Mouse (Mus musculus): Measurements from ENCODE around the gene Cyp2d12. TPM values are rescaled to one million over a fixed set of nuclear protein-coding genes. Genes with fewer than 3 reads are reported as not detected.
"Not testable (repeated sequence)": the region's sequence is repeated elsewhere in the genome, so short reads cannot be mapped to it uniquely, and the experiment has no call there.

Gene Cyp2d12
- not detected in 2 replicates for total RNA-seq (2012; rRNA removed)

DNA sequence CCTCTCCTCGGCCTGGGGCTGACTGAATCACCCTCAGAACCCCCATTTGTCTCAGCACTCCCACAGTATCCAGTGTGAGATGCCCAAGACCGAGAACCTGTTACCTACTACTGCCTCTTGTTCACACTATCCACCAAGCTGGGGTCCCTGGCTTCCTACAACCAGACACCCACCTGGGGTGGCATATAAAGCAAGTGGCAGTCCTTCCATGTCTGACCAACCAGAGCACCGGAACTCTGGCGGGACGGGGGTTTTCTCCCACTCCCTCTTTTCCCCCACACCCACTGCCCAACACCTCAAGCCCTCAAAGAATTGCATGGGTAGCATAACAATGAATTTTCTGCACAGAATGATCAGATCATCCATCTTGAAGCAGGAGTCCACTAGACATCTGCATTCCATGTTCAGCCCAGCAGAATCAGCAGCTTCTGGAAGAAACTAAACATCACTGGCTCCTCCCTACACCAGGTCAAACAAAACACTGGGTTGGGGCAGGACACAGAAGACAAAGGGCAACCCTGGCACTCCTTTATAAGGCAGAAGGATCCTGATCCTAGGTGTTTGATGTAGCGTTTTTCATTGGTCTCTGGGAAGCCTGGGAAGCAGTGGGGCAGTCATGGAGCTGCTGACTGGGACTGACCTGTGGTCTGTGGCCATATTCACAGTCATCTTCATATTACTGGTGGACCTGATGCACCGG, at the start of gene Cyp2d12:
Gene Cyp2d12, plus strand, starts transcription at position 542 of the 700 bp plus-strand sequence.
- Histone ChIP-seq H3K4me3 (ENCODE audit: insufficient read depth in 1 of 2, low read depth in 1 of 2, low read length in 2 of 2, poor library complexity in 1 of 2, severe bottlenecking in 1 of 2) (no peak within 1 kb of the TSS), H3K27ac (ENCODE audit: insufficient read depth, low read depth, low read length, poor library complexity, severe bottlenecking) (no peak within 1 kb of the TSS), H3K36me3 (ENCODE audit: control insufficient read depth, insufficient read depth, low read length, poor library complexity, severe bottlenecking) (no peaks in the 10 kb centered on the region), H3K4me1 (ENCODE audit: control insufficient read depth in 2 of 2, insufficient read depth in 2 of 2, low read length in 2 of 2, poor library complexity in 1 of 2) (no peaks in the 10 kb centered on the region), H3K9me3 (ENCODE audit: control insufficient read depth, insufficient read depth, low read depth, low read length) (no peaks in the 10 kb centered on the region), H3K9ac (ENCODE audit: insufficient read depth, low read depth, low read length, poor library complexity, severe bottlenecking) (no peak within 1 kb of the TSS)
- no peak for TF ChIP-seq HCFC1 (IDR thresholded peaks at IDR 0.05; ENCODE audit: borderline replicate concordance, insufficient read depth, low read length)
- no peak for TF ChIP-seq MAFK (IDR thresholded peaks at IDR 0.05; ENCODE audit: insufficient read depth, low read depth, low read length)
- TF ChIP-seq CHD2 (IDR thresholded peaks at IDR 0.05; ENCODE audit: low read depth, low read length) = no peak
- TF ChIP-seq ZC3H11A (IDR thresholded peaks at IDR 0.05; ENCODE audit: borderline replicate concordance, low read depth, low read length) = no peak
- no peak for TF ChIP-seq ZNF384 (IDR thresholded peaks at IDR 0.05; ENCODE audit: low read depth, low read length)
- in situ Hi-C loops (cut with MboI; ENCODE audit: low sequenced_read_pairs in 2 of 2, unreplicated experiment in 2 of 2) = no loop called here
- DNase-seq (ENCODE audit: low read depth, low spot score) = no peak

DNA sequence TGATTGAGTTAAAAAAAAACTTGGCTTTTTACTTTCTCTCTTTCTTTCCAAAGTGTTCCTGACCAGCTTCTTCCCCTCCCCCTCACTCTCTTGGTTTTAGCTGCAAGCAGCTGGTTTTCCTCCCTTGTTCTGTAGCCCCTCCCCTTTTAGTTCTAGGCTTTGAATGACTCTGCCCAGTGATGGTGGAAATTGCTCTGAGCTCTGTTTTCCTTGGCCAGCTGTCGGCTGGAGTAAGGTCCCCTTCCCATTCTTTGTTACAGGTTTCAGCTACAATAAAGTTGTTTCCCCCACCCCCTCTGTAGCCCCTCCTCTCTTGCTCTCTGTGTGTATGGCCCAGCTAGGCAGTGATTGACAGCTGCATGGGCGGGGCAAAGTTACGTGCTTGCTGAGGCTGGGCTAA, 47.9 kb upstream of the Cyp2d12 start:
- DNase-seq (ENCODE audit: low read depth, low spot score) = peak; percentile 33
- no peak overlapping the region for H3K4me3 ChIP-seq (ENCODE audit: insufficient read depth in 1 of 2, low read depth in 1 of 2, low read length in 2 of 2, poor library complexity in 1 of 2, severe bottlenecking in 1 of 2)
- no peak overlapping the region for H3K9ac ChIP-seq (ENCODE audit: insufficient read depth, low read depth, low read length, poor library complexity, severe bottlenecking)
- H3K9me3 ChIP-seq (ENCODE audit: control insufficient read depth, insufficient read depth, low read depth, low read length) = no peaks in the 10 kb centered on the region
- peaks cover 0 to 3% of the 10 kb centered on the region in 2 experiments; a peak in 1 of 4 replicates for H3K4me1 ChIP-seq (ENCODE audit: control insufficient read depth in 2 of 2, insufficient read depth in 2 of 2, low read length in 2 of 2, poor library complexity in 1 of 2)
- in situ Hi-C loops (cut with MboI; ENCODE audit: low sequenced_read_pairs in 2 of 2, unreplicated experiment in 2 of 2) = no loop called here
- H3K36me3 ChIP-seq (ENCODE audit: control insufficient read depth, insufficient read depth, low read length, poor library complexity, severe bottlenecking) = no peaks in the 10 kb centered on the region
- TF ChIP-seq MAFK (IDR thresholded peaks at IDR 0.05; ENCODE audit: insufficient read depth, low read depth, low read length) = no peak
- no peak overlapping the region; the same call in 1 of the 2 replicates for H3K27ac ChIP-seq (ENCODE audit: insufficient read depth, low read depth, low read length, poor library complexity, severe bottlenecking)

DNA sequence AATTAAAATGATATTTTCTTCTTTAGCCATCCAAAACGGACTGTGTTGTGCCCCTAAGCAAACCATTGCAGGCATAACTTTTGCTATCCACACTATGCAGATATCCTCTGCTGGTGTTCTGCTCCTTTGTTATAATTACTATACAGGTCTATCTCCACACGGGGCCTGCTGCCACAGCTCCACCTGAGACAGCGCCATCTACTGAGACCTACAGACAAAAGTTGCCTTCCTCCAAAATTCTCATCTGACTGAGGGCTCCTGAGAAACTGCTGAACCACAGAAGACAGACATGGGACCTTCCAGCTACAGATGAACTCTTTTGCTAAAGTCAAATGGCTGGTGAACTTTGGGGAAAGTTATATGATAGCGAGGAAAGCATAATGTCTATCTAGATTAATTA, 47.1 kb upstream of the Cyp2d12 start:
- H3K4me1 ChIP-seq (ENCODE audit: control insufficient read depth in 2 of 2, insufficient read depth in 2 of 2, low read length in 2 of 2, poor library complexity in 1 of 2); H3K9ac ChIP-seq (ENCODE audit: insufficient read depth, low read depth, low read length, poor library complexity, severe bottlenecking); H3K4me3 ChIP-seq (ENCODE audit: insufficient read depth in 1 of 2, low read depth in 1 of 2, low read length in 2 of 2, poor library complexity in 1 of 2, severe bottlenecking in 1 of 2); H3K36me3 ChIP-seq (ENCODE audit: control insufficient read depth, insufficient read depth, low read length, poor library complexity, severe bottlenecking); in situ Hi-C loops (cut with MboI; ENCODE audit: low sequenced_read_pairs in 2 of 2, unreplicated experiment in 2 of 2); H3K27ac ChIP-seq (ENCODE audit: insufficient read depth, low read depth, low read length, poor library complexity, severe bottlenecking); H3K9me3 ChIP-seq (ENCODE audit: control insufficient read depth, insufficient read depth, low read depth, low read length); DNase-seq (ENCODE audit: low read depth, low spot score): not testable (repeated sequence)

DNA sequence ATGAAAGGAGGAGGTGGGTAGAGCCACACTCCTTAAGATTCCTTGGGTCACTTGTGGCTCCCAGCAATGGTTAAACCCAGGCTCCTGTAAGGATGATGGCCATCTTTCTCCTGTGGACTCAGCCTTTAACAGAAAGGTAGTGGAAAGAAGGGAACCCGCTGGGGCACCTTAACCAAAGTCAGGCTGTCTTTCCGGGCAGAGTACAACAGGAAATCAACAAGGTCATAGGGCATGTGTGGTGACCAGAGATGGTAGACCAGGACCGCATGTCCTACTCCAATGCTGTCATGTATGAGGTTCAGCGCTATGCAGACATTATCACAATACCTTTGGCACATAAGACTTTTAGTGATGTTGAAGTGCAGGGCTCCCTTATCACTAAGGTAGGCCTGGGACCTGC, 45.4 kb upstream of the Cyp2d12 start:
- in situ Hi-C loops (cut with MboI; ENCODE audit: low sequenced_read_pairs in 2 of 2, unreplicated experiment in 2 of 2); H3K36me3 ChIP-seq (ENCODE audit: control insufficient read depth, insufficient read depth, low read length, poor library complexity, severe bottlenecking); H3K27ac ChIP-seq (ENCODE audit: insufficient read depth, low read depth, low read length, poor library complexity, severe bottlenecking); H3K4me1 ChIP-seq (ENCODE audit: control insufficient read depth in 2 of 2, insufficient read depth in 2 of 2, low read length in 2 of 2, poor library complexity in 1 of 2); H3K9me3 ChIP-seq (ENCODE audit: control insufficient read depth, insufficient read depth, low read depth, low read length); DNase-seq (ENCODE audit: low read depth, low spot score); H3K9ac ChIP-seq (ENCODE audit: insufficient read depth, low read depth, low read length, poor library complexity, severe bottlenecking); H3K4me3 ChIP-seq (ENCODE audit: insufficient read depth in 1 of 2, low read depth in 1 of 2, low read length in 2 of 2, poor library complexity in 1 of 2, severe bottlenecking in 1 of 2): not testable (repeated sequence)

DNA sequence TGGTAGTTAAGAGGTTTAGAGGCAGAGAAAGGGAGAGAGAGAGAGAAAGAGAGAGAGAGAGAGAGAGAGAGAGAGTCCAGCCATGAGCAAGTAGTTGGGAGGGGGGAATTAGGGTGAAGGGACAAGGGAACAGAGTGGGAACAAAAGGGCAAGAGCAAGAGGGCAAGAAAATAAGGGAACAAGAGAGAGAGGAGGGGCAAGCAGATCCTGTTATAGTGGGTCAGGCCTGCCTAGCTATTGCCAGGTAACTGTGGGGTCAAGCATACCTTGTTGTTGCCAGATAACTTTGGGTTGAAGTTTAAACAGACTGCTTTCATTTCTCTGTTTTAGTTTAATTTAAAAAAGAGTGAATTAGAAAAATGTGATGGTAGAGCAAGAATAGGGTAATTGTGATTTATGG, 44.4 kb upstream of the Cyp2d12 start:
- H3K9ac ChIP-seq (ENCODE audit: insufficient read depth, low read depth, low read length, poor library complexity, severe bottlenecking); H3K9me3 ChIP-seq (ENCODE audit: control insufficient read depth, insufficient read depth, low read depth, low read length); H3K4me1 ChIP-seq (ENCODE audit: control insufficient read depth in 2 of 2, insufficient read depth in 2 of 2, low read length in 2 of 2, poor library complexity in 1 of 2); in situ Hi-C loops (cut with MboI; ENCODE audit: low sequenced_read_pairs in 2 of 2, unreplicated experiment in 2 of 2); H3K36me3 ChIP-seq (ENCODE audit: control insufficient read depth, insufficient read depth, low read length, poor library complexity, severe bottlenecking); H3K4me3 ChIP-seq (ENCODE audit: insufficient read depth in 1 of 2, low read depth in 1 of 2, low read length in 2 of 2, poor library complexity in 1 of 2, severe bottlenecking in 1 of 2); DNase-seq (ENCODE audit: low read depth, low spot score); H3K27ac ChIP-seq (ENCODE audit: insufficient read depth, low read depth, low read length, poor library complexity, severe bottlenecking): not testable (repeated sequence)

DNA sequence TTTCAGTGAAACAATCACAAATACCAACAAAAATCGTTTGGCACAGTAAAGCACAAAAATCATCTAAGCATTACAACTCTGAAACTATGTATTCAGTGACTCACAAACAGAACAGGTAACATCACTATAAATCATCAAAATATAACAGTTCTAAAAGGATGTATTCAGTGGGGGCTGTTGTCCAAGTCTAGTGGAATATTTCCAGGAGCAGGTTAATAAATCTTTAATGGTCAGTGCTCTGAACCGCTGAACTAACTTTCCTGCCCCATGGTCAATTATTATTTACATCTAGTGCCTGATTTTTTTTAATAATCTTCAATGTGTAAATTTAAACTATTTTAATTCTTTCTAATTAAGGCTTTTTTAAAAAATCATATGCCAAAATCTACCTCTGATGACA, 42.8 kb upstream of the Cyp2d12 start:
- H3K4me1 ChIP-seq (ENCODE audit: control insufficient read depth in 2 of 2, insufficient read depth in 2 of 2, low read length in 2 of 2, poor library complexity in 1 of 2); H3K9ac ChIP-seq (ENCODE audit: insufficient read depth, low read depth, low read length, poor library complexity, severe bottlenecking); DNase-seq (ENCODE audit: low read depth, low spot score); H3K9me3 ChIP-seq (ENCODE audit: control insufficient read depth, insufficient read depth, low read depth, low read length); H3K36me3 ChIP-seq (ENCODE audit: control insufficient read depth, insufficient read depth, low read length, poor library complexity, severe bottlenecking); H3K4me3 ChIP-seq (ENCODE audit: insufficient read depth in 1 of 2, low read depth in 1 of 2, low read length in 2 of 2, poor library complexity in 1 of 2, severe bottlenecking in 1 of 2); H3K27ac ChIP-seq (ENCODE audit: insufficient read depth, low read depth, low read length, poor library complexity, severe bottlenecking); in situ Hi-C loops (cut with MboI; ENCODE audit: low sequenced_read_pairs in 2 of 2, unreplicated experiment in 2 of 2): not testable (repeated sequence)

DNA sequence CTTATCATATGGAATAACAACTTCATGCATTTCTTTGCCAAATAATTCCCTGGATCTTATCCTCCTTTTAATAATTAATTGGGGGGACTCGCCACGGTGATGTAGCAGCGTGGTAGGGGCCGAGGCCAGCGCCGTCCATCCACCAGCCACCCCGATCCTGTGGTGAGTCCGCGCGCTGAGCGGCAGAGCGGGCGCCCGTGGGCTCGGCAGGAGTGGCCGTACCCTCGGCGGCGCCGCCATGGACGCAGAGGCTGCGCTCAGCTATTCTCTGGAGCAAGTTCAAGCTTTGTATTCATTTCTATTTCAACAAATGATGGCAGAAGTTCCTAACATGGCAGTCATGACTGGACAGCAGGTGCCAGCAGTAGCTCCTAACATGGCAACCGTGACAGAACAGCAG, 38.7 kb upstream of the Cyp2d12 start:
- DNase-seq (ENCODE audit: low read depth, low spot score); in situ Hi-C loops (cut with MboI; ENCODE audit: low sequenced_read_pairs in 2 of 2, unreplicated experiment in 2 of 2); H3K4me3 ChIP-seq (ENCODE audit: insufficient read depth in 1 of 2, low read depth in 1 of 2, low read length in 2 of 2, poor library complexity in 1 of 2, severe bottlenecking in 1 of 2); H3K27ac ChIP-seq (ENCODE audit: insufficient read depth, low read depth, low read length, poor library complexity, severe bottlenecking); H3K9ac ChIP-seq (ENCODE audit: insufficient read depth, low read depth, low read length, poor library complexity, severe bottlenecking); H3K9me3 ChIP-seq (ENCODE audit: control insufficient read depth, insufficient read depth, low read depth, low read length); H3K36me3 ChIP-seq (ENCODE audit: control insufficient read depth, insufficient read depth, low read length, poor library complexity, severe bottlenecking); H3K4me1 ChIP-seq (ENCODE audit: control insufficient read depth in 2 of 2, insufficient read depth in 2 of 2, low read length in 2 of 2, poor library complexity in 1 of 2): not testable (repeated sequence)
